Mouse (Mus musculus): ENCODE results near the gene Cdk17.
"Not testable (repeated sequence)": the region's sequence is repeated elsewhere in the genome, so short reads cannot be mapped to it uniquely, and the experiment has no call there.

The Cdk17 gene

DNA sequence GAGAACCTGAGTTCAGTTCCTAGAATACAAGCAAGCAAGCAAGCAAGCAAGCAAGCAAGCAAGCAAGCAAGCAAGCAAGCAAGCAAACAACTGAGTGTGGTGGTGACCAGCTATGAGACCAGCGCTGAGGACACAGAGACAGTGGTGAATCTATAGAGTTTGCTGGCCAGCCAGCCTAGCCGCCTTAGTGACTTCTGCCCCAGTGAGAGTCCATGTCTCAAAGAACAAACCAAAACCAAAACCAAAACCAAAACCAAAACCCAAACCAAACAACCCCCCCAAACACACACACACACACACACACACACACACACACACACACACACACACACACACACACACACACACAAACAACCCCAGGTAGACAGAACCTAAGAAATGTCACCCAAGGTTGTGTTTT is 7.3 kb upstream of the Cdk17 start:
- H3K27me3 ChIP-seq (ENCODE audit: control insufficient read depth, insufficient read depth, low read length, poor library complexity, severe bottlenecking); DNase-seq (ENCODE audit: low read depth, low spot score); H3K36me3 ChIP-seq (ENCODE audit: control insufficient read depth, insufficient read depth, low read length, poor library complexity, severe bottlenecking): not testable (repeated sequence)

DNA sequence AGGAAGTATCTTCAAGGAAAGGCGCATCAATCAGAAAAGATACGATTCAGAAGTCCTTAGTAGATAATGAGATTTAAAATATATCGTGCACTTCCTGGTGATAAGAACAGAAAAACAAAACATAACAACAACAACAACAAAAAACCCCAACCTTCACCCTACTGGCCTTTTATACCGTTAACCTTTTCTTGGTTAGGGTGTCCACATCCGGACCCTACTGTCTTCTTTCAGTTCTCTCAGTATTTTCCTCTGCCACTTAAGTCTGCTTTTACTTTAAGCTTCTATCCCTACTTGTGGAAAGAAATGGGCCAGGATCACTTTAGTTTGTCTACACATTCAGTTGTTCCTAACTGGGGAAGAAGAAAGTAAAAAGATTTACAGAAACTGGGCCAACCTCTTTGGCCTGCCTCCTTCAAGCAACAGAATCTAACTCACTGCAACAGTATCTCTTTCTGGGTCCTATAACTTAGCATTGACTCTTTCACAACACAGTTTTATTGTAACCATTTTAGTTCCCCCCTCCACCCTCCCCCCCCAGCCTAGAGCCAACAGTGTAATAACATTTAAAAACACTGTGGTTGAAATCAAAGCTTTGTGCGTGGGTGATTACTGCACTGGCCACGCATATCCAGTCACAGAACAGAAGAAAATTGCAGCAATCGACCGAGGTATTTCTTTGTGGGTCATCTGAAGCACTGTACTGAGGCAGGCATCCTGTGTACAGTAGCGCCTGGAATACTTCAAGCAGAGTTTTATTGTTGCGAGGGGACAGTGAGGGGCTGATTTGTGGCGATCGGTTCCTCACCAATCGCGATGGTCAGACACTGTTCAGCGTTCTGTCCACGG is 801 bp upstream of the Cdk17 start:
- Histone ChIP-seq H3K27me3 (ENCODE audit: control insufficient read depth, insufficient read depth, low read length, poor library complexity, severe bottlenecking) (no peaks in the 10 kb centered on the region), H3K36me3 (ENCODE audit: control insufficient read depth, insufficient read depth, low read length, poor library complexity, severe bottlenecking) (no peaks in the 10 kb centered on the region)
- DNase-seq (ENCODE audit: low read depth, low spot score) = no peak

- no peaks in the 10 kb centered on the region for H3K36me3 ChIP-seq (ENCODE audit: control insufficient read depth, insufficient read depth, low read length, poor library complexity, severe bottlenecking)
- peak; percentile 90 for DNase-seq (ENCODE audit: low read depth, low spot score)
- H3K27me3 ChIP-seq (ENCODE audit: control insufficient read depth, insufficient read depth, low read length, poor library complexity, severe bottlenecking) = no peaks in the 10 kb centered on the region
Observed at GRCm38 (mm10) chr10:93160497-93160806, 223 bp upstream of the Cdk17 start.

DNA sequence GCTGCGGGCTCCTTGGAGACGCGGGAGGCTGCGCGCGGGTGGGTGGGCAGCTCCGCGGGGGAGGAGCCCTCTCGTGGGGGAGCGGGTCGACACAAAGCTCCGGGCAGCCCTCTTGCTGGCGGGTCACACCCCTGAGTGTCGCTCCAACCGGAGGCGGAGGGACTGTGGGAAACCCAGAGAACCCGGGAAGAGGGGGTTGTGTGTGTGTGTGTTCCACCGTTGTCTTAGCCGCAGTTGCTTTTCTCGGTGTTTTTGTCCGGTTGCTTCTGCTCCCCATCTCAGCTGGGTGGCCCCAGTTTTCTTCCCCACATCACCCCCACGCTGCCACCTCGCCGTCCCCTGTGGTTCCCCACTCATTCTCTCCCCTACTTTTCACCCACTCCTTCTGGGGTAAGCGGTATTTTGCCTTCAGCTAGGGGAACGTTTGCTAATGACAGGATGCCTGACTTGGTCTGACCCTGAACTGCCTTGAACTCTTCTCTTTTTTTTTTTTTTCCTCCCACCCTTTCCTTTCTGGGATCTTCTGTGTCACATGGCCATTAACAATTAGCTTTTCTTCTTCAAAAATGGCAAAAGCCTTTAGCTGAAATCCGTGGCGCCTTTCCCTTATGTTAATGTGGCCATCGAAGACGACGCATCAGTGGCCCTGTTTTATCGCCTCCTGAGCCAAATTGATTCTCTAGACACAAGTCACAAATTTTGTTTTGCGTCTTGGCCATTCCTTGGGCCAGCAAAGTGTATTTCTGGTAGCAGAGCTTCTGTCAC is 1.0 kb downstream of the Cdk17 start:
- Histone ChIP-seq H3K36me3 (ENCODE audit: control insufficient read depth, insufficient read depth, low read length, poor library complexity, severe bottlenecking) (no peaks in the 10 kb centered on the region), H3K27me3 (ENCODE audit: control insufficient read depth, insufficient read depth, low read length, poor library complexity, severe bottlenecking) (no peaks in the 10 kb centered on the region)
- DNase-seq (ENCODE audit: low read depth, low spot score) = peak; percentile 50

DNA sequence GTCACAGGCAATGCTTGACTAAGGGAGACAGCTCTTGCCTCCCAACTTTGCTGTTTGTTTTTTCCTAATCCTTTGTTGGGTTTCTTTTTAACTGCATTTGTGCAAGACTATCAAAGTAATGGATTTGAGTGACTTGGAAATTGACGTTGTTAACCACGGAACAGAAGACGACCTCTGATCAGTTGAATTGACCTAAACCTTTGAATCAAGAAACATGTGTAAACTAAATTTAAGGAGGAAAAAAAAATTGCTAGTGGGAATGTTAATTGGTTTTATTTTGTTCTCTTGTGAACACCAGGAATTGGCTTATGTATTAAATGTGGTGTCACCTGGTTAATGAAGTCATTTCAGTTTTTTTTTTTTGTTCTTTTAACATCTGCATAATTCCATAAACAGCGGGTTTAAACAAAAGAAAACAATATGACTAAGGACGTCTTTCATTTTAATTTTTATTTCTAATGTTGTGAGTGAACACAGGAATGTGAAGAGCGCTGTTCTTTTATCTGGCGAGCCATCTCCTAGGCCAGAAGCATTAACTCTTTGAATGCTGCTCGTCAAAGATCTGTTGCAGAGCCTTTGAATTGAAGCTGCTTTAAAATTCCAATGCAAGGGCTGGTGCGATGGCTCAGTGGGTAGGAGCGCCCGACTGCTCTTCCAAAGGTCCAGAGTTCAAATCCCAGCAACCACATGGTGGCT is 1.7 kb downstream of the Cdk17 start:
- Histone ChIP-seq H3K27me3 (ENCODE audit: control insufficient read depth, insufficient read depth, low read length, poor library complexity, severe bottlenecking) (no peaks in the 10 kb centered on the region), H3K36me3 (ENCODE audit: control insufficient read depth, insufficient read depth, low read length, poor library complexity, severe bottlenecking) (no peaks in the 10 kb centered on the region)
- DNase-seq (ENCODE audit: low read depth, low spot score) = no peak

DNA sequence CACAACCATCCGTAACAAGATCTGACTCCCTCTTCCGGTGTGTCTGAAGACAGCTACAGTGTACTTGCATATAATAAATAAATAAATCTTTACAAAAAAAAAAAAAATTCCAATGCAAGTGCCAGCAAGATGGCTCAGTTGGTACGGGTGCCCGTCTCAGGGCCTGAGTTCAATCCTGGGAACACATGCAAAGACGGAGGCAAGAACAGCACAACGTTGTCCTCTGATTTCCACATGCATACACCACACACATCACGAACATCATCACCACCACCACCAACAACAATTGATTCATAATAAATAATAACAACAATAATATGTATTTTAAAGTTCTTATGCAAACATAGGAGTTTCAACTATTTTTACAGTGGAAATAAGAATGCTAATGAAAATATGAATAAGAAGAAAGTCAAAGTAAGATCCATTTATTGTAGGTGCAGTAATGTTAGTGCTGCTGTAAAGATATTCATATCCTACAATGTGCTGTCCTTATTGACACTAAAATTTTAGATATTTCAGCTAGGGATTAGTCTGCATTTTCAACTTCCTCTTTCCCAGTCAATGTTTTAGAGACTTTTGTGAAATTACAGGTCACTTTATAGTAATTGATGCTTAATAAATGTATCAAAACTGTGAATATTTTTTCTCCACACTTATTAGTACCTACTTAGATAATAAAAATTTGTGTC is 2.4 kb downstream of the Cdk17 start:
- Histone ChIP-seq H3K27me3 (ENCODE audit: control insufficient read depth, insufficient read depth, low read length, poor library complexity, severe bottlenecking) (no peaks in the 10 kb centered on the region), H3K36me3 (ENCODE audit: control insufficient read depth, insufficient read depth, low read length, poor library complexity, severe bottlenecking) (no peaks in the 10 kb centered on the region)
- DNase-seq (ENCODE audit: low read depth, low spot score) = no peak

DNA sequence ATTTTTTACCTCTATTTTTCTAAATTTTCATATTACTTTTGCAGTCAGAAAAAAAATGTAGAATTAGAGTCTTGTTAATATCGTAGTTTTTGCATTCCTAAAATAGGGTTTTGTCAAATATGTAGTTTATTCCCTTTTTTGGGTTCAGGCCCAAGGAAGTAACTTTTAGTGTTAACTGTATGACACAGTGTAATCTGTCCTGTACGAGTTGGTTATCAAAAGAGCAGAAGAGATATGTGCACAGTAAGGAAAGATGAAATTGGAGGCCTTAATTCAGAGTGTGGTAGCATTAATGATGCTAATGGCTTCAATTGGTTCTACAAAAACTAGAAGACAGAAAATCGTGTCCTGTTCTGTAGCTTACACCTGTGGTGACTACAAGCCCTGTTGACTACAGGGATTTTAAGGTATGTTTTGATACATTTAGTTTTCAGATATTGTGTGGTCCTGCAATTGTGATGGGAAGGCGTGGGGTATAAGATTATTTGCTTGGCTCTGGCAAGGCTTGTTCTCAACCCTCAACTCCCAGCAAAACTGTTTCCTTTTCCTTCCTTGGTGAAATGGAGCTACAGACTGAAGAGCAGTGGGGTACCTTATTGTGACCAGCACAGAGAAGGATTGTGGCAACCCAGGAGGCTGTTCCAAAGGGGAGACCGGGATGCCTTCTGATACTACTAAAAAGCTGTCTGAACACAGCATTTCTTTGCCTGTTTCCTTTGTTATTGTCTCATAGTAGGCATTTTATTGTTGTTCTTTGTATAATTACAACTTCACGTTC is 3.2 kb downstream of the Cdk17 start:
- Histone ChIP-seq H3K27me3 (ENCODE audit: control insufficient read depth, insufficient read depth, low read length, poor library complexity, severe bottlenecking) (no peaks in the 10 kb centered on the region), H3K36me3 (ENCODE audit: control insufficient read depth, insufficient read depth, low read length, poor library complexity, severe bottlenecking) (no peaks in the 10 kb centered on the region)
- no peak for DNase-seq (ENCODE audit: low read depth, low spot score)

DNA sequence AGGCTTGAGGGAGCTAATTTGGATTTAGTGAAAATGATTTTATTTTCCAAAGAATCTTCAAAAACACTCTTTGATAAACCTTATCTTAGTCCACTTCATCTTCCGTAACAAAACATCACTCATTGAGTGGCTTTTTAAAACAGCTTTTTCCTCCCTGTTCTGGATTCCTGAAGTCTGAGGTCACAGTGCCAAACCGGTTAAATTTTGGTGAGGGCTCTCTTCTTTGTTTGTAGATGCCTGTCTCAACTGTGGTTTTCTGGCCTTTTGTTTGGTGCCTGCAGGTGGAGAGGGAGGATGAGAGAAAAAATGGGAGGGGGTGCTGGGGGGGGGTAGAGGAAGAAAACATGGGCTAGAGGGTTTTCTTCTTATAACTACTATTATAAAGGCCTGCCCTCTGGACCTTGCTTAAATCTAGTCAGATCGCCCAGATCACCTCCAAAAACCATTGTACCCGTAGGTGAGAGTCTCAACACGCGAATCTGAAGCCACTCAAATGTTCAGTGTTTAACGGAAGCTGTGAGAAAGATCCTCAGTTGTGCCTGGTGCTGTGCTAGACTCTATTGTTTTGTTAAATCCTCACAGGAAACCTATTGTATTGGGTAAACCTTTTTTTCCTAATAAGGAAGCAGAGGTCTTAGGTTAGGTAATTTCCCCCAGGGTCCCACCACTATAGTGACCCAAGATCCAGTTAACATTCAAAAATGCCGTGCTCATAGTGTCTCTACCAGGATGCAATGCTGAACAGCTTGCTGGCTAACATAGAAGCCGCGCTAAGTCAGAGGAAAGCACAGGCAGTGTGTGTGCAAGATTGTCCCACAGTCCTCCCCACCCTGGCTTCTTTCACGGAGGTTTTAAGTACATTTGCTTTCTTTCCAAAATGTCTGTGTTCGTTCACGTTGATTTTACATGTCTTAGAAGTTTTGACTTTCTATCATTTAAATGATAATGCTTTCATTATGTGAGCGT is 5.0 kb downstream of the Cdk17 start:
- no peaks in the 10 kb centered on the region for H3K27me3 ChIP-seq (ENCODE audit: control insufficient read depth, insufficient read depth, low read length, poor library complexity, severe bottlenecking)
- peak; percentile 43 for DNase-seq (ENCODE audit: low read depth, low spot score)
- 0 out of 2 replicates have a peak, but pooled peaks cover 1% of the 10 kb centered on the region for H3K36me3 ChIP-seq (ENCODE audit: control insufficient read depth, insufficient read depth, low read length, poor library complexity, severe bottlenecking)

GRCm38 (mm10) chr10:93166382-93166769 is 5.7 kb downstream of the Cdk17 start:
- peak; percentile 30 for DNase-seq (ENCODE audit: low read depth, low spot score)
- H3K36me3 ChIP-seq (ENCODE audit: control insufficient read depth, insufficient read depth, low read length, poor library complexity, severe bottlenecking) = 0 out of 2 replicates have a peak, but pooled peaks cover 1% of the 10 kb centered on the region
- no peaks in the 10 kb centered on the region for H3K27me3 ChIP-seq (ENCODE audit: control insufficient read depth, insufficient read depth, low read length, poor library complexity, severe bottlenecking)

GRCm38 (mm10) chr10:93167311-93167710 is 6.6 kb downstream of the Cdk17 start:
- H3K27me3 ChIP-seq (ENCODE audit: control insufficient read depth, insufficient read depth, low read length, poor library complexity, severe bottlenecking) = no peaks in the 10 kb centered on the region
- H3K36me3 ChIP-seq (ENCODE audit: control insufficient read depth, insufficient read depth, low read length, poor library complexity, severe bottlenecking) = 0 out of 2 replicates have a peak, but pooled peaks cover 1% of the 10 kb centered on the region
- DNase-seq (ENCODE audit: low read depth, low spot score) = peak; percentile 46

GRCm38 (mm10) chr10:93168067-93168466 is 7.4 kb downstream of the Cdk17 start:
- Histone ChIP-seq H3K27me3 (ENCODE audit: control insufficient read depth, insufficient read depth, low read length, poor library complexity, severe bottlenecking) (no peaks in the 10 kb centered on the region), H3K36me3 (ENCODE audit: control insufficient read depth, insufficient read depth, low read length, poor library complexity, severe bottlenecking) (peaks cover 2% of the 10 kb centered on the region; the same call in 1 of the 2 replicates)
- peak; percentile 45 for DNase-seq (ENCODE audit: low read depth, low spot score)

GRCm38 (mm10) chr10:93171182-93171855 is 10.6 kb downstream of the Cdk17 start:
- peaks cover 6% of the 10 kb centered on the region for H3K36me3 ChIP-seq (ENCODE audit: control insufficient read depth, insufficient read depth, low read length, poor library complexity, severe bottlenecking)
- peak; percentile 86 for DNase-seq (ENCODE audit: low read depth, low spot score)
- H3K27me3 ChIP-seq (ENCODE audit: control insufficient read depth, insufficient read depth, low read length, poor library complexity, severe bottlenecking) = no peaks in the 10 kb centered on the region

DNA sequence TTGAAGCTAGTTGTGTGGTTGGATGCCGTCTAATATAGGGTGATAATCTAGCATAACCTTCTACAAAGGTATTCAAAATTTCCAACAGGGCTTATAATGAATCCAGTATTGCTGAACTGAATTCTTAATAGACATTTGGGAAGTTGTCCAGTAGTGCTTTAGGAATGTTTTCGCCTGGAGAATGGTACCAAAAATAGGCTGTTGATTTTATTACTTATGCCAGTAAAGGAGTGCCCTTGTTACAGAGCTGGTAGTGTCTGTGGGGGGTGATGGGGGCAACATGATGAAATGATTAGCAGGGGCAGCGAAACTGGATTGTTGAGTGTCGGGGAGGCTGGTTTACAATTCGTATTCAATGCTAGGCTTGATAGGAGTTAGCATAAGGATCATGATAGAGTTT is 16.8 kb downstream of the Cdk17 start:
- Histone ChIP-seq H3K27me3 (ENCODE audit: control insufficient read depth, insufficient read depth, low read length, poor library complexity, severe bottlenecking) (no peaks in the 10 kb centered on the region), H3K36me3 (ENCODE audit: control insufficient read depth, insufficient read depth, low read length, poor library complexity, severe bottlenecking) (peaks cover 5% of the 10 kb centered on the region)
- no peak for DNase-seq (ENCODE audit: low read depth, low spot score)

Measured in splenic B cell, adult 2 months (primary cell).